Mouse (Mus musculus) liver, postnatal 0 days (tissue): ENCODE measurements at regions not wholly inside any gene's neighbourhood (a gene's known extent, or its start where the extent isn't known, plus 50 kb on each side); places are given as distances from the start of the nearest gene placed in this dataset.

Experiments
- CTCF ChIP-seq: sonication (generic); IDR thresholded peaks from 2 replicates; pipeline ENCODE4 v1.5.1; 2016; ENCODE audit warnings: antibody characterized with exemption, low read depth
- EP300 ChIP-seq: IDR thresholded peaks from 2 replicates; pipeline ENCODE4 v1.6.1; 2016; ENCODE audit warnings: antibody characterized with exemption, low read depth, mild to moderate bottlenecking

DNA sequence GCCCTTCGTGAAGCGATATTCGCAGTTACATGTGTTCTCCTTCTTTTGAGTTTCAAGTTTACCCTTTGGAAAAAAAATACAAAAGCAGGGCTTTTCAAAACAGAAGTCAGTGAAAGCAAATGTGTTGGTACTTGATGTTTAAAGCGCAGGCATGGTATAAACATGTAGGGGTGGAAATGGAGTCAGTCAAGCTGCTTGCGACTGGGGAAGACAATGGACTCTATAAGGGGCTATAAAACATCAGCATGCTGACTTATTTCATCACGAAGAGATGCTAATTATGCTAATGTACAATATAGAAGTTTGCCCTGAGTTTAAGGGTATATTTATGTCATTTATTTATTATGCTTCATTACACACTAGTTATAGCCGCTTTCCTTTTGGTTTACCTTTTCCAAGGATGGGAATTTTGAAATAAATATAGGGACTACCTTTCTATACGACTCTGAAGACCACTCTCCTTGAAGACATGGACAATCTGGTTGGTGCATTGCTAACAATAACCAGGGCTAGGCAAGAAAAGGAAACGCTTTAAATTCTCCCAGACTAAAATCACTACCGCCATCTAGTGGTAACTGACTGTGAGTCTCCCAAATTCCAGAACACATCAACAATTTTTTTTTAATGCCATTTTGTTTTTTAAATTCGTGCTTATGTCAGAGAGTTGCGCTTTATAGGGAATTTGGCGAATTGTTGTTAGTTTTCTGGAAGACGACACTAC is 71.9 kb upstream of the G2e3 start:
- TF ChIP-seq EP300 (no peak), CTCF (peak; percentile 58)
